Mouse (Mus musculus): ENCODE data around the gene Spata1. TPM values are rescaled to one million over a fixed set of nuclear protein-coding genes. Genes with fewer than 3 reads are reported as not detected.
A peak's percentile ranks its signal among the peaks of the same experiment; 100 is the strongest.

Gene Spata1
- total RNA-seq (2014; rRNA removed), result 6.0 and 13.5 TPM in 2 replicates
- 4.3 and 6.5 TPM in 2 replicates for polyA plus RNA-seq (2015; fragmentation: Nextera tagmentation; extraction: Ambion mirVana)

DNA sequence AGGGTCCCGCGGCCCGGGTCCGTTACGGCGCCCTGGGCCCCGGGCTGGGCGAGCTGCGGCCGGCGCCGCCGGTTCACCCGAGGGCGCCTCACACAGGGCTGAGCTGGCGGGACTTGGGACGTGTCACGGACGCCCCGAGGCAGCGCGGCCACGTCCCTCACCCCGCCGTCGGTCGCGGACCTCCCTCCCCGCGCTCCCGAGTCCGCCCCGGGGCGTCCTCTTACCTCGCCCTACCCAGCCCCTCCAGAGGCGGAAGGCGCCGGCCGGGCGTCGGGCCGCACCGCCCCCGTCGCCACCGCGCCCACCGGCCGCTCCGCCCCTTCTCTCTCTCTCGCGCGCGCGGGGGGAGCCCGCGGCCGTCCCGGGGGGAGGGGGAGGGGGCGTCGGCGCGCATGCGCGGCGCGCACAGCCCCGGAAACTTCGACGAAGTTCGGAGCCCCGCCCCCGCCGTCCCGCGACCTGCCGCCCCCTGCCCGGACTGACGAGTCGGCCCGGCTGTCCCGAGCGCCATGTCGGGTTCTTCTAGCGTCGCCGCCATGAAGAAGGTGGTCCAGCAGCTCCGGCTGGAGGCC is at the start of gene Spata1, which contains the start of gene Gng5:
Gene Spata1, minus strand, starts transcription at position 323 of the 572 bp plus-strand sequence.
Gene Gng5, plus strand, starts transcription at position 377 of the 572 bp plus-strand sequence.
- Histone ChIP-seq H3K4me2 (ENCODE audit: low read depth) (peak within 1 kb of the TSS; percentile 69), H3K27ac (ENCODE audit: low read depth, low read length) (peak within 1 kb of the TSS; percentile 75), H3K4me1 (ENCODE audit: insufficient read depth) (peaks cover 5% of the 10 kb centered on the region; the same call in 1 of the 2 replicates), H3K27me3 (ENCODE audit: insufficient read depth, low read length) (no peaks in the 10 kb centered on the region), H3K4me3 (ENCODE audit: low read depth, low read length) (peak within 1 kb of the TSS; percentile 75), H3K9me3 (ENCODE audit: low read length) (no peaks in the 10 kb centered on the region), H3K36me3 (ENCODE audit: insufficient read depth) (peaks cover 9% of the 10 kb centered on the region; the same call in 1 of the 2 replicates), H3K9ac (peak within 1 kb of the TSS; percentile 64)
- ATAC-seq, result peak; percentile 84
- no peak for TF ChIP-seq CTCF (IDR thresholded peaks at IDR 0.05; ENCODE audit: low read depth)
- DNase-seq, result peak; percentile 90
- under 1% methylated on average over 57 of the region's 88 CpGs for WGBS

DNA sequence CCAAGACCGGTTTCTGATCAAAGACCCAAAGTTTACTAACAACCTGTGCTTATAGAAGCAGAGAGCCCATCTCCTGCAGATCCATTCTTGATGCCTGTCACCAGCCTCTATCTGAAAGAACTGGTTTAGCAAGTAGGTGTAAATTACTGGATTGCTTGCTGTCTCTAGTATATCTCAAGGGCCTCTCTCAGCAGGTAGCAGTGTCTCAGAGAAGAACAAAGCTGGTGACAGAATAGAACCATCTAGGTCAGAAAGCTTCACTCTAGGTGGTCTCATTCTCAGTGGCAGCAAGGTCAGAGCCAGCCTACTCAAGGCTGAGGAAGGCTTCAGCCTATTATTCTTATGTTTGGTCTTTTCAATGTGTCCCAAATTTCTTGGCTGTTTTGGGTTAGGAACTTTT is 44.1 kb upstream of the Spata1 start:
- TF ChIP-seq CTCF (IDR thresholded peaks at IDR 0.05; ENCODE audit: low read depth), result no peak
- Histone ChIP-seq H3K9me3 (ENCODE audit: low read length) (no peaks in the 10 kb centered on the region), H3K4me2 (ENCODE audit: low read depth) (no peak overlapping the region), H3K4me3 (ENCODE audit: low read depth, low read length) (no peak overlapping the region), H3K27me3 (ENCODE audit: insufficient read depth, low read length) (no peaks in the 10 kb centered on the region), H3K4me1 (ENCODE audit: insufficient read depth) (no peaks in the 10 kb centered on the region), H3K9ac (no peak overlapping the region), H3K36me3 (ENCODE audit: insufficient read depth) (no peaks in the 10 kb centered on the region), H3K27ac (ENCODE audit: low read depth, low read length) (no peak overlapping the region)
- 60% methylated on average over 1 of the region's 1 CpGs for WGBS
- ATAC-seq, result no peak
- DNase-seq, result no peak

DNA sequence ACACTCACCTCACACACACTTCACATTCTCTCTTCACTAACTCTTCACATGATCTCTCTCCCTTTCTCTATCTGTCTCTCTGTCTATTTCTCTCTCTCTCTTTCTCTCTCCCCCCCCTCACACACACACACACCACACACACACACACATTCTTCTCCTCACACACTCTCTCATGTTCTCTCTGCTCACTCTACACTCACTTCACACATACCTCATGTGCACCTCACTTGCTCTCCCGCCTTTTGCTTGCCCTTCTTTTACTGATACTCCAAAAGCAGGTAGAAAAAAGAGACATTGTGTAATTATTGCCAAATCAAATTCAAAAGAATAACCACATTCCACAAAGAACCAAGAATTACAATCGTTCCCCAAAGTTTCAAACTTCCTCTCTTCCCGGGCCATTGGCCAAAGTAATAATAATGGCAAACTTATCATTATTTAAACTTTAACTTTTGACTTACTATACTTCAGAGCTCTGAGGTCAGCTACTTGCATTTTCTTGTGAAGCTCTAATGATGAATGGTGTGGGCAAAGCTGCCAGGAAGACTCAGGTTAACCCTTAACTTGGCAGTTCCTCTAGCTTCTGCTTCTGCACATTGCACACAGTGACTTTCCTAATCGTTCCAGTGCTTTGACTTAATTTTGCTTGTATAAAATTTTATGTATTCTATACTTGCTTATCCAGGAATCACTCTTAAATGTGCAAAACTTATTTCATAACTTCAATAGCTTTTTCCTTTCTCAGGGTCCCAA is 41.1 kb upstream of the Spata1 start:
- no peak overlapping the region for H3K9ac ChIP-seq
- no peaks in the 10 kb centered on the region for H3K9me3 ChIP-seq (ENCODE audit: low read length)
- no peak for TF ChIP-seq CTCF (IDR thresholded peaks at IDR 0.05; ENCODE audit: low read depth)
- H3K4me1 ChIP-seq (ENCODE audit: insufficient read depth), result no peaks in the 10 kb centered on the region
- H3K4me3 ChIP-seq (ENCODE audit: low read depth, low read length), result no peak overlapping the region
- no peaks in the 10 kb centered on the region for H3K36me3 ChIP-seq (ENCODE audit: insufficient read depth)
- 88% methylated on average over 4 of the region's 4 CpGs for WGBS
- H3K27me3 ChIP-seq (ENCODE audit: insufficient read depth, low read length), result no peaks in the 10 kb centered on the region
- no peak overlapping the region for H3K4me2 ChIP-seq (ENCODE audit: low read depth)
- no peak overlapping the region for H3K27ac ChIP-seq (ENCODE audit: low read depth, low read length)
- ATAC-seq (no peak), DNase-seq (no peak)

DNA sequence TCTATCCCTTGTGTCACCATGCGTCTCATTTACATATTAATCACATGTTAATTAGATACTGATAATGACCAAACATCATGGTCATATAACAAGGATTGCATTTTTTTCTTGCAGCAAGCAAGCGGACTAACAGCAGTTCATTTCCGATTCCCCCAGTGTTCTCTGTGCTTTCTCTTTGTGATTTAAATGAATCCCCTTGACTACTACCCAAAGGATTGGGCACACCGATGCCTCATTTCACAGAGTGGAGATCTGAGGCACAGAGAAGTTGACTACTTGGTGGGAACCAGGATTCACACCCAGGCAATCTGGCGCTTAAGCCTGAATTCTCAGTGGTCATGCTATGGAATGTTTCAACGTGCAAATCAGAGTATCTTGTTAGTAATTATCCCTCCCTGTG is 35.4 kb upstream of the Spata1 start:
- no peak for ATAC-seq
- no peaks in the 10 kb centered on the region for H3K36me3 ChIP-seq (ENCODE audit: insufficient read depth)
- no peak for DNase-seq
- no peak for TF ChIP-seq CTCF (IDR thresholded peaks at IDR 0.05; ENCODE audit: low read depth)
- H3K27me3 ChIP-seq (ENCODE audit: insufficient read depth, low read length), result no peaks in the 10 kb centered on the region
- H3K4me1 ChIP-seq (ENCODE audit: insufficient read depth), result no peaks in the 10 kb centered on the region
- no peaks in the 10 kb centered on the region for H3K9me3 ChIP-seq (ENCODE audit: low read length)
- H3K27ac ChIP-seq (ENCODE audit: low read depth, low read length), result no peak overlapping the region
- no peak overlapping the region for H3K4me2 ChIP-seq (ENCODE audit: low read depth)
- no peak overlapping the region for H3K4me3 ChIP-seq (ENCODE audit: low read depth, low read length)
- 43% methylated on average over 6 of the region's 6 CpGs for WGBS
- no peak overlapping the region for H3K9ac ChIP-seq

DNA sequence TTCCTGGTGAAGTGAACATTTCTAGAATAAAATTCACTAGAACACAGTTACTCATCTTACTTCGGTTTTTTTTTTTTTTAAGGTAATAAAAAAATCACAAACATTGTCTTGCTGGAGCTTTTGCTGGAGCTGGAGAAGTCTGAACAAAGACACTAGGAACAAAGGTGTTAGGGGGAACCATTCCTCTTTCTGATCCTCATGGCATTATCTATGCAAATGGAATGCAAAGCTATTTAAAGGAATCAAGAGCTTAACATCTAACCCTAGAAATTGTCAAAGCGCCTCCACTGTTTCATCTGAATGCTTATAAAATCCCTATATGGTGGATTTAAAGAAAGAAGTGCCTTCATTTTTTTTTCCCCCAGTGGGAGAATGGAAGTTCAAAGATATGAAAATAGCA is 28.8 kb upstream of the Spata1 start:
- no peak for DNase-seq
- 34% methylated on average over 2 of the region's 2 CpGs for WGBS
- Histone ChIP-seq H3K27ac (ENCODE audit: low read depth, low read length) (no peak overlapping the region), H3K27me3 (ENCODE audit: insufficient read depth, low read length) (no peaks in the 10 kb centered on the region), H3K36me3 (ENCODE audit: insufficient read depth) (no peaks in the 10 kb centered on the region), H3K4me3 (ENCODE audit: low read depth, low read length) (no peak overlapping the region), H3K9ac (no peak overlapping the region), H3K9me3 (ENCODE audit: low read length) (no peaks in the 10 kb centered on the region), H3K4me2 (ENCODE audit: low read depth) (no peak overlapping the region), H3K4me1 (ENCODE audit: insufficient read depth) (no peaks in the 10 kb centered on the region)
- TF ChIP-seq CTCF (IDR thresholded peaks at IDR 0.05; ENCODE audit: low read depth), result no peak
- ATAC-seq, result no peak

DNA sequence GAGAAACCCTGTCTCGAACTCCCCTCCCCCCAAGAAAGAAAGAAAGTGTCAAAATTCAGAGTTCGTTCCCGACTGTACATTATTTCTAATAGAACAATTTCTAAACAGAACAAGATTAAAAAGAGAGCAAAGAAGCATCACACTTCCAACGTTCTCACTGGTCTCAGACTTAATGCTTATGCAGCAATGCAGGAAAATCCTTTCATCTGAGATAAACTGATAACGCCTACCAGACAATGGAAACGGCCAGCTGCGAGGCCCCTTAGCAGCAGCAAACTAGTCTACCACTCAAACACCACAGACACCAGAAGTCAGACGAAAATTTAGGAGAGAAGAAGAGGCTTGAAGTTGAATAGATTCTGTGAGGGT is 22.1 kb upstream of the Spata1 start:
- H3K9ac ChIP-seq, result peak overlapping the region; percentile 88
- 20% methylated on average over 8 of the region's 8 CpGs for WGBS

More for the DNA sequence above, 22.1 kb upstream of the Spata1 start:
- H3K27ac ChIP-seq (ENCODE audit: low read depth, low read length), result peak overlapping the region; percentile 98
- H3K9me3 ChIP-seq (ENCODE audit: low read length), result no peaks in the 10 kb centered on the region
- H3K4me2 ChIP-seq (ENCODE audit: low read depth), result peak overlapping the region; percentile 76
- no peak for TF ChIP-seq CTCF (IDR thresholded peaks at IDR 0.05; ENCODE audit: low read depth)
- peaks cover 17% of the 10 kb centered on the region for H3K36me3 ChIP-seq (ENCODE audit: insufficient read depth)
- H3K4me1 ChIP-seq (ENCODE audit: insufficient read depth), result no peaks in the 10 kb centered on the region
- peak overlapping the region; percentile 85 for H3K4me3 ChIP-seq (ENCODE audit: low read depth, low read length)
- ATAC-seq, result no peak
- DNase-seq, result no peak
- H3K27me3 ChIP-seq (ENCODE audit: insufficient read depth, low read length), result no peaks in the 10 kb centered on the region
